Mouse (Mus musculus): ENCODE measurements around the gene Mcemp1. TPM values are rescaled to one million over a fixed set of nuclear protein-coding genes. Genes with fewer than 3 reads are reported as not detected.

The Mcemp1 gene
- polyA plus RNA-seq, 1 experiment from 2014 or later = 0.92 TPM

DNA sequence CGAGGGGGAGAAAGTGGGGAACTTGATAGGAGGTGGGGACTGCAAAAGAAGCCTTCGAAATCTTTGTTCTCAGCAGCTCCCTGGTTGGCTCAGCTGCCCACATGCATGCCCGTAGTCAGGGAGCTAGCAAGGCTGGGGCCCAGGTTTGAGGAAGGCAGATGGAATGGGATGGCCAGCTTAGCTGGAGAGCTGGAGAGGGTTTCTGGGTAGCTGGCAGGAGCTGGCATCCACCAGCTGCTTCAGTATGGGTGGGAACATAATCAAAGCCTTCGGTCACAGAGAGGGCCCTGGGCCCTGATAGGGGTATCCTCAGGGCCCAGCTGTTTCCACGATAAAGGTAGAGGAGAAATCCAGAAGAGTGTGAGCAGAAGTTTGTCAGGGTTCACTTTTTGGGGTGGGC lies 16.9 kb downstream of the Mcemp1 start:
- Histone ChIP-seq H3K36me3 (ENCODE audit: inconsistent target) (peaks cover 14% of the 10 kb centered on the region; the same call in 1 of the 2 replicates), H3K79me2 (ENCODE audit: inconsistent target) (peaks cover 14% of the 10 kb centered on the region), H3K27ac (no peak overlapping the region), H3K4me3 (ENCODE audit: inconsistent target) (no peak overlapping the region)
- 97% methylated on average over 5 of the region's 5 CpGs for WGBS (ENCODE audit: missing documents)

DNA sequence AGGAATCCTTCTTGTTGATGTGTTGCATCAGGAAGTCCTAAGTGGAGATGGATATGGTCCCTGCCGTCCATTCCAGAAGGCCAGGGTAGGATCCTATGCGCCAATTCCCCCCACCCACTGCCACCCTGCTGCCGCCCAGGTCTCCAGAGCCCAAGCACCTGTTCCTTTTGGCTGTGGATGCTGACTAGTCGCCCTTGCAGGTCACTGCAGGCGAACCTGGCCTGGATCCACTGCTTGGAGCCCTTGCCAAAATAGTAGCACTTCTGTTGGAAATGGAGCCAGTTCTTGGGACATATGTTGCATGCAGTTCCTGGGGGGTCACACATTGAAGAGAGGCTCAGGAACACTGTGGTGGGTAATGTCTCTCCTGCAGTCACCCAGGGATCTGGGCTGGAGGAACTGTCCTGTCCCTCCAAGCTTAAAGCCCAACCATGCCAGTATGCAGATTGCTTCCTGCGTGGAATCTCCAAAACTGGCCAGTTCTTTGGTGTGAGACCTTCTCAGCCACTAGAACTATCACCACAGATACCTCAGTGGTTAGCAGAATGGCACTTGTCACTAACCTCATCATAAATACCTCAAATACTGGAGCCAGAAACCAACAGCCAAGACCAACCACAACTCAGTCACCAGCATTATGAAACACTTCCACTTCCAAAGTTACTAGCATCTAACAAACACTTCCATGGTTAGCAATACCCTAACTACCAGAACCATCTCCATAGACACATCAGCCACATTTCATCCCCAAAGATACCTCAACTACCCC lies 18.0 kb downstream of the Mcemp1 start:
- H3K36me3 ChIP-seq (ENCODE audit: inconsistent target) = peaks cover 14% of the 10 kb centered on the region; the same call in 1 of the 2 replicates
- 86% methylated on average over 6 of the region's 6 CpGs for WGBS (ENCODE audit: missing documents)
- no peak overlapping the region for H3K4me3 ChIP-seq (ENCODE audit: inconsistent target)
- H3K27ac ChIP-seq = no peak overlapping the region
- H3K79me2 ChIP-seq (ENCODE audit: inconsistent target) = peaks cover 2% of the 10 kb centered on the region; the same call in 1 of the 2 replicates

GRCm38 (mm10) chr8:3684530-3684929 lies 19.0 kb downstream of the Mcemp1 start:
- peaks cover 11% of the 10 kb centered on the region; the same call in 1 of the 2 replicates for H3K36me3 ChIP-seq (ENCODE audit: inconsistent target)
- no peaks in the 10 kb centered on the region for H3K79me2 ChIP-seq (ENCODE audit: inconsistent target)
- H3K4me3 ChIP-seq (ENCODE audit: inconsistent target) = no peak overlapping the region
- no peak overlapping the region for H3K27ac ChIP-seq

GRCm38 (mm10) chr8:3685422-3685821 lies 19.9 kb downstream of the Mcemp1 start:
- Histone ChIP-seq H3K79me2 (ENCODE audit: inconsistent target) (no peaks in the 10 kb centered on the region), H3K27ac (no peak overlapping the region), H3K4me3 (ENCODE audit: inconsistent target) (no peak overlapping the region), H3K36me3 (ENCODE audit: inconsistent target) (peaks cover 2% of the 10 kb centered on the region; the same call in 1 of the 2 replicates)
- WGBS (ENCODE audit: missing documents) = 69% methylated on average over 5 of the region's 5 CpGs

DNA sequence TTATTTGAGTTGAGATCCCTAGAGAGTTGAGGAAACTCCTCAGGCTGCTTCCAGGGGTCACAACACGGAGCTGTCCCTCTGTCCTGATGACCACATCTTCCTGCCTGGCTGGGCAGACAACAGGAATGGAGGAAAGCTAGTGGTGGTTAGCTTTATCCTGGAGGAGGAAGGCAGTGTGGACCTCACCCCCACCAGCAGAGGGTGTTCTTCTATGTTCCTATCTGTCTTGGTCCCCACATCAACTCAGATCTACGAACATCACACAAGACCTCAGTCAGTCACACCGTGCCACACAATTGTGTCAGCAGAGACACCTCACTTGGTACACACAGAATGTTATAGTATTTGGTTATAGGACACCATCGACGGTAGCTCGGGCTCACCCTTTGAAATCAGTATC lies 22.0 kb downstream of the Mcemp1 start:
- WGBS (ENCODE audit: missing documents) = 63% methylated on average over 6 of the region's 6 CpGs
- Histone ChIP-seq H3K27ac (no peak overlapping the region), H3K79me2 (ENCODE audit: inconsistent target) (no peaks in the 10 kb centered on the region), H3K36me3 (ENCODE audit: inconsistent target) (no peaks in the 10 kb centered on the region), H3K4me3 (ENCODE audit: inconsistent target) (no peak overlapping the region)

- no peaks in the 10 kb centered on the region for H3K36me3 ChIP-seq (ENCODE audit: inconsistent target)
- WGBS (ENCODE audit: missing documents) = 54% methylated on average over 3 of the region's 3 CpGs
- H3K79me2 ChIP-seq (ENCODE audit: inconsistent target) = no peaks in the 10 kb centered on the region
- H3K27ac ChIP-seq = no peak overlapping the region
- no peak overlapping the region for H3K4me3 ChIP-seq (ENCODE audit: inconsistent target)
Measured at GRCm38 (mm10) chr8:3690774-3691173, 25.2 kb downstream of the Mcemp1 start.

DNA sequence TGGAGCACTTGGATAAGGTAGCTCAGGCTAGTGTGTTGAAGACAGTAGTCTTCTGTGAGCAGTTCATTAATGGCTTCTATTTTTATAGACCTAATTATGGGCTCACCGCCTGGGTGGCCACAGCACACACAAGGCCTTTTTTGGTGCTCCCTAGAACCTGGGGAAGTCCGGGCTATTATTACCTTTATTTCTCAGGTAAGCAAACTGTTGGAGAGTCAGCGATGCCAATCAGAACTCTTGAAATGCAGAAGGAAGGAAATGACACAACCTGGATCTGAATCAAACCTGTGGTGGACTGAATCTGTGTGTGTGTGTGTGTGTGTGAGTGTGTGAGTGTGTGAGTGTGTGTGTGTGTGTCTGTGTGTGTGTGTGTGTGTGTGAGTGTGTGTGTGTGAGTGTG lies 28.6 kb downstream of the Mcemp1 start, which contains the start of gene Fcer2a:
Gene Fcer2a (minus strand): TSS at position 55 of the 400 bp plus-strand sequence.
- no peak within 1 kb of the TSS for H3K27ac ChIP-seq
- 38% methylated on average over 3 of the region's 3 CpGs for WGBS (ENCODE audit: missing documents)
- H3K4me3 ChIP-seq (ENCODE audit: inconsistent target) = no peak within 1 kb of the TSS
- H3K36me3 ChIP-seq (ENCODE audit: inconsistent target) = no peaks in the 10 kb centered on the region
- H3K79me2 ChIP-seq (ENCODE audit: inconsistent target) = no peaks in the 10 kb centered on the region

DNA sequence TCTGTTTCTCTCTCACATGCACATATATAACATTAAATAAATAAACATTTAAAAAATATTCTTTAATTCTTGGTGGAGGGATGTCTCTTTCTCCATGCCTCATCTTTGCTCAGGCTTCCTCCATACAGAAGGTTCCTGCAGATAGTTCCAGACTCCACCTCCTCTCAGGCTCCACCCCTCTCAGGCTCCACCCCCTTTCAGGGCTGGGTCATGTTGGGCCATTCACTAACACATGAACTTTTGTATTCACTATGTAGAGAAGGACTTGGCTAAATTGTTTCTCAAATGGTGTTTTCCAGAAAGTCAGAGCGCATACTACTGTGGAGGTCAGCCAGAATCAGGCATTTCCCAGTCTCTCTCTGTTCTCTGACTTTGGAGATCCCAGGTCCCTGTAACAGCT lies 35.9 kb downstream of the Mcemp1 start:
- H3K36me3 ChIP-seq (ENCODE audit: inconsistent target) = no peaks in the 10 kb centered on the region
- no peak overlapping the region for H3K4me3 ChIP-seq (ENCODE audit: inconsistent target)
- 88% methylated on average over 1 of the region's 1 CpGs for WGBS (ENCODE audit: missing documents)
- H3K27ac ChIP-seq = no peak overlapping the region
- no peaks in the 10 kb centered on the region for H3K79me2 ChIP-seq (ENCODE audit: inconsistent target)

DNA sequence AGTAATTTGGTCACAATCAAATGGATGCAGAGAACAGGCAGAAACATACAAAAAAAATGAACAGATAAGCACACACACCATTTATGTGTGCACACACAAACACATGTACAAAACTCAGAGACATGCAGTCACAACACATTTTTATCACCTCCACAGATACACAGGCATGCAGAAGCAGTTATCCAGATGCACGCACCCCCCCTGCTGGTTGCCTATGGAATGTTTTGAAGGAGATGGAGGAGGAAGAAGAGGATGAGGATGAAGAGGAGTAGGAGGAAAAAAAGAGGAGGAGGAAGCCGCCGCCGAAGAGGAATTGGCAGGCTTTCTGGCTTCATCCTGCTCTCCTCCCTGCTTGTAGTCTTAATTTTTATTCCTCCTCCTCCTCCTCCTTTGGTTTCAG lies 40.2 kb downstream of the Mcemp1 start:
- Histone ChIP-seq H3K79me2 (ENCODE audit: inconsistent target) (no peaks in the 10 kb centered on the region), H3K36me3 (ENCODE audit: inconsistent target) (no peaks in the 10 kb centered on the region), H3K27ac (no peak overlapping the region), H3K4me3 (ENCODE audit: inconsistent target) (no peak overlapping the region)
- WGBS (ENCODE audit: missing documents) = 60% methylated on average over 1 of the region's 4 CpGs

- 89% methylated on average over 7 of the region's 7 CpGs for WGBS (ENCODE audit: missing documents)
- Histone ChIP-seq H3K79me2 (ENCODE audit: inconsistent target) (no peaks in the 10 kb centered on the region), H3K27ac (no peak overlapping the region), H3K36me3 (ENCODE audit: inconsistent target) (no peaks in the 10 kb centered on the region), H3K4me3 (ENCODE audit: inconsistent target) (no peak overlapping the region)
Measured at GRCm38 (mm10) chr8:3707611-3708010, 42.1 kb downstream of the Mcemp1 start.

- H3K4me3 ChIP-seq (ENCODE audit: inconsistent target) = no peak overlapping the region
- WGBS (ENCODE audit: missing documents) = 51% methylated on average over 3 of the region's 3 CpGs
- no peaks in the 10 kb centered on the region for H3K36me3 ChIP-seq (ENCODE audit: inconsistent target)
- no peaks in the 10 kb centered on the region for H3K79me2 ChIP-seq (ENCODE audit: inconsistent target)
- no peak overlapping the region for H3K27ac ChIP-seq
Measured at GRCm38 (mm10) chr8:3710312-3710711, 44.8 kb downstream of the Mcemp1 start.

DNA sequence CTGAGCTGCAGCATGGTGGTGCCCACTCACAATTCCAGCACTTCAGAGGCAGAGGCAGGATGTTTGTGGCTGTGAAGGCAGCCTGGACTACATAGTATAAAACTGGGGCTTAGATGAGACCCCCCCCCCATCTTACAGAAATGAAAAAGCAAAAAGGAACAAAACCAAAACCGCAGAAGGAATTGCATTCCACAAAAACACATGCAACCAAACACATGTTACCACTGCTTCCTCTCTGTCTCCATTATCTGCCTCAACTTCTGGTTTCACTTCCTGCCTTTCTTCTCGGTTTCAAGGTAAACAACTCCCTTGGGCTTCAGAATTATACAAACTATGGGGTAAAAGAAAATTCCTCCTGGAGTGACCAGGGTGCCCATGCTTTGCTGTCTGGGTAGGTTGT lies 46.1 kb downstream of the Mcemp1 start:
- H3K4me3 ChIP-seq (ENCODE audit: inconsistent target) = no peak overlapping the region
- no peaks in the 10 kb centered on the region for H3K79me2 ChIP-seq (ENCODE audit: inconsistent target)
- H3K36me3 ChIP-seq (ENCODE audit: inconsistent target) = no peaks in the 10 kb centered on the region
- WGBS (ENCODE audit: missing documents) = 0% methylated on average over 2 of the region's 2 CpGs
- H3K27ac ChIP-seq = no peak overlapping the region

- H3K4me3 ChIP-seq (ENCODE audit: inconsistent target) = no peak overlapping the region
- no peak overlapping the region for H3K27ac ChIP-seq
- H3K79me2 ChIP-seq (ENCODE audit: inconsistent target) = no peaks in the 10 kb centered on the region
- WGBS (ENCODE audit: missing documents) = 94% methylated on average over 12 of the region's 12 CpGs
- no peaks in the 10 kb centered on the region for H3K36me3 ChIP-seq (ENCODE audit: inconsistent target)
Measured at GRCm38 (mm10) chr8:3717321-3717954, 51.9 kb downstream of the Mcemp1 start.

- H3K27ac ChIP-seq = no peak overlapping the region
- 35% methylated on average over 14 of the region's 14 CpGs for whole genome bisulfite sequencing (ENCODE audit: missing documents)
- no peaks in the 10 kb centered on the region for H3K36me3 ChIP-seq (ENCODE audit: inconsistent target)
- H3K79me2 ChIP-seq (ENCODE audit: inconsistent target) = no peaks in the 10 kb centered on the region
- H3K4me3 ChIP-seq (ENCODE audit: inconsistent target) = no peak overlapping the region
Measured at GRCm38 (mm10) chr8:3718559-3718958, 53.0 kb downstream of the Mcemp1 start.

All from macrophage (primary cell).